Mouse (Mus musculus): ENCODE data around the gene Il6. TPM values are rescaled to one million over a fixed set of nuclear protein-coding genes. Genes with fewer than 3 reads are reported as not detected.
"Not testable (repeated sequence)": the region's sequence is repeated elsewhere in the genome, so short reads cannot be mapped to it uniquely, and the experiment has no call there.

The Il6 gene
- not detected in 2 replicates for total RNA-seq (2021)
- long read RNA-seq = 0 reads

DNA sequence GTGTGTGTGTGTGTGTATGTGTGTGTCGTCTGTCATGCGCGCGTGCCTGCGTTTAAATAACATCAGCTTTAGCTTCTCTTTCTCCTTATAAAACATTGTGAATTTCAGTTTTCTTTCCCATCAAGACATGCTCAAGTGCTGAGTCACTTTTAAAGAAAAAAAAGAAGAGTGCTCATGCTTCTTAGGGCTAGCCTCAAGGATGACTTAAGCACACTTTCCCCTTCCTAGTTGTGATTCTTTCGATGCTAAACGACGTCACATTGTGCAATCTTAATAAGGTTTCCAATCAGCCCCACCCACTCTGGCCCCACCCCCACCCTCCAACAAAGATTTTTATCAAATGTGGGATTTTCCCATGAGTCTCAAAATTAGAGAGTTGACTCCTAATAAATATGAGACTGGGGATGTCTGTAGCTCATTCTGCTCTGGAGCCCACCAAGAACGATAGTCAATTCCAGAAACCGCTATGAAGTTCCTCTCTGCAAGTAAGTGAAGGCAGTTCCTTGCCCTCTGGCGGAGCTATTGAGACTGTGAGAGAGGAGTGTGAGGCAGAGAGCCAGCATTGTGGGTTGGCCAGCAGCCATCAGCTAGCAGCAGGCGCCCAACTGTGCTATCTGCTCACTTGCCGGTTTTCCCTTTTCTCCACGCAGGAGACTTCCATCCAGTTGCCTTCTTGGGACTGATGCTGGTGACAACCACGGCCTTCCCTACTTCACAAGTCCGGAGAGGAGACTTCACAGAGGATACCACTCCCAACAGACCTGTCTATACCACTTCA is at the start of gene Il6:
Gene Il6 (plus strand): TSS at position 389 of the 778 bp plus-strand sequence.
- DNase-seq = peak; percentile 91

DNA sequence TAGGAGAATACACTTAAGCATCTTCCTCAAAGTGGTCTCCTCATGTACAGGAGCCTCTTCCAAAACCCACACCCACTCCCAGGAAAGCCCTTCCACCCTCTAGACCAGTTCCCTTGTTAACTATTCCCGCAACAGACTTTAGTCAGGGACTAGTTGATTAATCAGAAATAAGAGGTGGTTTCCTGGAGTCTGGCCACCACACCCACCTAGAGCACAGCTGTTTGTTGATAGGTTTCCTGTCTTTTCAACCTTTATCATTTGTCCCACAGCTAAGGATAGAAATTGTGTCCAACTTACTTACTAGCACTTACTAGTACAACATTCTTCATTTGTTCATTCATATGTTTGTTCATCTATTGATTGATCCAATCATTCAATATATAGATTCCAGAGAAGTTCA is 49.4 kb upstream of the Il6 start:
- no peak for DNase-seq

DNA sequence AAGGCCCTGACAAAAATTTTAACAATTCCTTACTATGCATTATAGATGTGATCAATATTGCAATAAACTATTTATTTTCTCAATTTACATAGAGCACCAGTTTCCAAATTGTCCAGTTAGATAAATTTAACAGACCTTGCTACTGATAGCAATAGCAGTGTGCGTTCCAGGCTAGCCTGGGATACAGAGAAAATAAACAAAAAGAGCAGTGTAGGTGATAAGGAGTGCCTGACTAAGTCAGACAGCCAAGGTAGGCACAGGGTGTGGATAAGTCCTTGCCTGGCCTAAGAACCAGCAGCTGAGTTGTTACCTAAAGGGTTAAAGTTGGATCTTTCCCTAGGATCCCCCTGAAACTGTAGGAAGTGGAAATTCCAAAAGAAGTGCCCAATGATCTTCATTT is 42.7 kb upstream of the Il6 start:
- no peak for DNase-seq

DNA sequence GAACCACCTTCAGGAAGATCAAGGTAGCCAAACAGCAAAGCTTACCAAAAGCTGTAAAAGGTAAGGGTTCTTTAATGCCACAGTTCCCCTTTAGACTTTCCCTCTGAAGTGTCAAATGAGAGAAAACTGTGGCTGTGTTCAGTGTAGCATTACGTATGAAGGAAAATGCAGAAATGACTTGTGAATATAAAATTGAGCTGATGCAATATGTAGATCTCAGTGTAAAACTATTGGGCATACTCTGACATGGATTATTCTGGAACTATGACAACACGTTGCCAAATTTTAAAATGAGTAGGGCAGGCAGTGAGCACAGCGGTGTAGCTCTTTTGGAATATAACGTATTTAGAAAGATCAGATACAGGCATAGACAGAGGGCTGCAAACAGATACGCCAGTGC is 40.1 kb upstream of the Il6 start:
- DNase-seq = no peak

DNA sequence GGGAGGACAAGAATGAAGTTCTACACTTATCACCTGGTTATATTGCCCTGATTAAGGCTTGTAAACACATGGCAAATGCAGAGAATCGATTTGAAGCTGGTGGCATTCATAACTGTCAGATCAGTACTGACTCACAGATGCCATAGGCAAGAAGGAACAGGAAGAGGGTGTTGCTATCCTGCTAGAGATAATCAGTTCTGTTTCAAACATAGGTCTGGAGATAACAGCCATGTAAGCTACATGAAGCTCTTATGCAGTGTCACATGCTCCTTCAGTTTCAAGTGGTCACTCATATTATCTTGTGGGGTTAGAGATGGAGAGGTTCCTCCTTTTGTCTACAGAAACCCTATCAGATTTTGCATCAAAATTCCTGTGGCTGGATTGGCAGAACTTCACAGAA is 39.4 kb upstream of the Il6 start:
- no peak for DNase-seq

DNA sequence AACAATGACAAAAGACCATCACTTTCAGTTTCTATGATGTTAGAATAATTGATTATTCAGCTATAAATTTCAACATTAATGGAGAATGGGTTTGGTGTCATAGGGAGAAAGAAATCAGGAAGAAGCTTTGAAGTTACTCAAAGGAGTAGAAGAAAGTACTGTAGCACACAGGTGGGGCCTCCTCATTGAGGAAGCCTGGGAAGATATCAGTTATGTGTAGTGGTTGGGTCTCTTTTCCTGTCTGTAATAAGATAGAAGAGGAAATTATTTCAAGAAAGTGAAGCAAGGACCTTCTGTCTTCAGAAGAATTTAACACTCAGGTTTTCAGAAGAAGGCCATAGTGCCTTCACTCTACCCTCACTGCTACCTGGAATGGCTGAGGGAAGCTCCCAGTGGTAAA is 38.8 kb upstream of the Il6 start:
- no peak for DNase-seq

DNA sequence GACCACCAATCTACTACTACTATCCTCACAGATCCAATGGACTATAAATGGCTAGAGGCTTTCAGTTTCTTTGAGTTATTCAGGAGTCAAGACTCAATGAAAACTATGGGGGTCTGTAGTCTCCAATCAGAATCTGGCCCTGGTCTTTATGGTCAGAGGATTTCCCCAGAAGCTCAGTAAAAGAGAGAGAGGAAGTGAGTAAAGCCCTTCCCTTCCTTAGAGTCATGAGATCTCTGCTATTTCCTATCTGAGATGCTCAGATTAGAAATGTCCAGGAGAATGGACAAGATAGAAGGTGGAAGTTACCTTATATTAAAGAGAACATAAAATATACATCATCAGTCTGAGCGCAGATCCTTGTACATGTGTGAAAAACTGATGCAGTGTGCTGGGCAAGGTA is 19.3 kb upstream of the Il6 start:
- DNase-seq = no peak

DNA sequence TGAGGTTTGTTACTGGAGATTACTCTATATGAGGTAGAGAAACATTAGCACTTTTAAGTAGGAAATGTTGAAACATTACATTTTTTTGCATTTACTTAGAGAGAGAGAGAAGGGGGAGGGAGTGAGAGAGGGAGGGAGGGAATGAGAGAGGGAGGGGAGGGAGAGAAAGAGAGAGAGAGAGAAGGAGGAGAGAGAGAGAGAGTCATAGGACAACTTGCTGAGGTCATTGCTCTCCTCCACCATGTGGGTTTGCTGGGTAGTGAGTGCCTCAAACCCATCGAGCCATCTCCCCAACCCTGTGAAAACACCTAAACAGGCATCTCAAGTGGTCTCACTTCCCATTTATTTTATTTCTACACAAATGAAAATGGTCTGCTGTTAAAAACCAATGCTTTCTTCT is 18.6 kb upstream of the Il6 start:
- DNase-seq = no peak

DNA sequence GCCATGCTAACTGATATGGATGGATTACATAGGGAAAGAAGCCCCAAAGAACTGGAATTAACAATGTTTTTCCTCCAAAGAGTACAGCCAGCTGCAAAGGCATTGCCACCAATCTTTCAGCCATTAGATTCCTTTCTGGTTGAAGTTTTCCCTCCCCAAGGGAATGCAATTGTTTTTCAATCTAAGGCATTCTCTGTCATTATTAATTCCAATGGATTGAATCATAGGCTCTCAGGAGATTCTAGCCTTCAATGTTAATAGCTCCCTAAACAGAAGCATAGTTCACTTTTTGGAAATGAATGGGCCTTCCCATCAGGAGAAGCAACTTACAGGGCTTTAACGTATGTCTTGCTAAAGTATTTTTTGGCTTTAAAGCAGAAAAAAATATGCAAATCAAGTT is 15.6 kb upstream of the Il6 start:
- DNase-seq = no peak

DNA sequence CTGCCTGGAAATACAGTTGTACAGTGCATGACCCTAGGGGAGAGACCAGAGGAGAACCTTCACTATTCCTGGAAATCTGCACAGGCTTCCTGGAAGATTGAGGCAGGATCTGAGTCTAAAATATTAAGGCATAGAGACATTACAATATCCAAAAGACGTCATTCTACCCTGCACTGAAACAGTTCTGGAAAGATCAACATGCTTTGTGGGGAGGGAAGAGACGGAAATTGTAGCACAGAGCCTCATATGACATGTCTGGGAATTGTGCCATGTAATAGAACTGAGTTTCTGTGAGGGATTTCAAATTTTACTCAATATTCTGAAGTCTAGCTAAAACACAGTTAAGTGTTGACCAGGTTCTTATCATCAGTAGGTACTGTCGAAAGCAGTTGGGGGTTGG is 12.0 kb upstream of the Il6 start:
- no peak for DNase-seq

DNA sequence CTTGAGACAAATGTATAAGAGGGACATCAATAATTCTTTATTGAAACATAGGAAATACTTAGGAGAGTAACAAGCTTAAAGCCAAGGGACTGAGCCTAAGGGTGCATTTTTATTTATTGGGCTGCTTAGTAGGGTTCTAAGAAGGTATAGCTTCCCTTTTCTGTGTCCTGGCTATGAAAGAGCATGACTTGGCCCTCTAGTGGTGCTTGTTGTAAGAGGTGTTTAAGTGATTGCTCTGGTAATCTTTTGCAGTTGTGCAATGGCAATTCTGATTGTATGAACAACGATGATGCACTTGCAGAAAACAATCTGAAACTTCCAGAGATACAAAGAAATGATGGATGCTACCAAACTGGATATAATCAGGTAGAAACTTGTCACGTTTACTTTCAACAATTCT is 1.7 kb downstream of the Il6 start:
- no peak for DNase-seq

DNA sequence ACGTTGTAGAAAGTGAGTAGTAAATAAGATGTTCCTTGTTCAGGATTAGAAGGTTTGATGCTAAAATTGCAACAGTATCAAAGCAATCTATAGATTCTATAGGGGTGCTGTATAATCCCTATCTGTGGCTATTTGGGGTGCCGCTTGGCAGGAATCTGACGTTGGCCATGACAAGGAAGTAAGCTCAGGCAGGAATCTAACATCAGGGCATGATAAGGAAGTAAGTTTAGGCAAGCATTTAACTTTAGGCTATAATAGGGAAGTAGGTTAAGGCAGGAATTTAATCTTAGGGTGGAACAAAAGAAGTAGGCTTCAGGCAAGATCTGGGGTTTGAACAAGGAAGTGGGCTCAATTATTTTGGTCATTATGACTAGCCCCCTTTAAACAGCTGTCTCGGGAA is 22.9 kb downstream of the Il6 start:
- not testable (repeated sequence) for DNase-seq

DNA sequence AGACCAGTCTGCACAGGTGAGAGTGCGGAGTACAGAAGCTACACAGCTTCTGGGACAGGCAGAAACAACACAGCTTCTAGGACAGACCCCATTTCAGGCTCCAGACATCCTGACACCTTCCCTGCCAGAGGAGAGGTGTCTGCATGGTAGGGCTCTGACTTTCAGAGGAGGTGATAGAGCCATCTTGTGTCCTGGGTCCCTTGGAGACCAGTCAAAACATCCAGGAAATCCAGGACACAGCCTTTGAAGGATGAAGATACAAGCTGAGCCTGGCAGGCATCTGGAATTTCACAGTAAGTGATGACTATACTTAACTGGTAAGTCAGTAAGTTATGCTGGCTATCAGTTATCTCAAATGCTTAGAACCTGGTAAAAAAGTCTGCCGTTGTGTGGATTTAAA is 24.2 kb downstream of the Il6 start:
- DNase-seq = not testable (repeated sequence)

DNA sequence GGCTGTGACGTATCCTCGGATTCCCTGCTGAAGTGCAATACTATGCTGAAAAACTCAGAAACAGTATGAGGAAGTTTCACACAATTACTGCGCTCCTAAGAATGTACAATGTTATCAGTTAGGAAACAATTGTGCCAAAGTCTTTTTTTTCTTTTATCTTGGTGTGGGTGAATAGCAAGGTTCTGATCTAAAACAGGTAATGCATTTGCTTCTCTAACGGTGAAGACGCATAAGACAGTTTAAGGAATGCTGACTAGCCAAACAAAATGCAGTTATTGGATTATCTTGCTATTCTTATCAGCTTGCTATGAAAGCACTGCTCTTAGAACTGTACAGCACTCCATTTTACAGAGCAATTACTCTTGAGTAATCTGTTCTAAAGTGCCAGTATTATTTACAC is 26.4 kb downstream of the Il6 start:
- DNase-seq = not testable (repeated sequence)

DNA sequence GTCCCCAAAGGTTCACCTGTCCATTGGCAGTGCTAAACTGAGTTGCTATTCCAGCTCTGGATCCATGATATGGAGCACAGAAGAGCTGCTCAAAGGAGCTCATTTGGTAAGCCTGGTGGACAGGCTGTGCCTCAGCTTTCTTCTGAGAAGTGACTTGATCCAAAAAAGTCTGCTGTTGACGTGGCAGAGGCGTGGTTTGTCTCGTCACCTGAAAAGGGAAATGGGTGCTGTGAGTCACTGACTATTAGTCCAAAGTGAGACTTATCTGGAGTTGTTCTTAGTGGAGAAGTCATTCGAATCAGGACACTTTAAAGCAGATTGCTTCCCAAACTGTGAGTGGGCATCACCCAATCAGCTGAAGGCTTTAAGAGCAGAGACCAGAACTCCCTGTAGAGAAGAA is 26.9 kb downstream of the Il6 start:
- DNase-seq = not testable (repeated sequence)

DNA sequence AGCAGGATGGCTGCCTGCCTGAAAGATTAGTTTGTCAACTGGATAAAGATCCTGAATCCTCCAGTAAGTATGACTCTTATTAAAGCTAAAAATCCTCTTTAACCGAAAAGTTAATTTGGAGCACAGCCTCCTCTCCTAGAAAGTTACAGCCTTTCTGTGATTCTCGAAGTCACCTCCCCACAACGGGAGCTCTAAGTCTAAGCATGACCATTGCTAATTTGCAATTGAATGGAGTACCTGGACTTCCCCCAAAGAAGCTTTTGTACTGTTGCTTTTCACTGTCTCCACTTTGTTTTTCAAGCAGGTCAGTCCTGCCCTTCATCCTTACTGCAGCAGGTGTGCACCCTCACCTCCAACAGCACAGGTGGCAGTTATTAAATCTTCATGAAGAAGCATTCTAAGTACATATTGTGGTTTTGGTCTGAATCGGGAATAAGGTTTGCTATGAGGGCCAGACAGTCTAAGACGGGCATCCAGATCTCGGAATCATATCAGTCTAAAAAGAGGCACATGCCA is 45.4 kb downstream of the Il6 start:
- no peak for DNase-seq

DNA sequence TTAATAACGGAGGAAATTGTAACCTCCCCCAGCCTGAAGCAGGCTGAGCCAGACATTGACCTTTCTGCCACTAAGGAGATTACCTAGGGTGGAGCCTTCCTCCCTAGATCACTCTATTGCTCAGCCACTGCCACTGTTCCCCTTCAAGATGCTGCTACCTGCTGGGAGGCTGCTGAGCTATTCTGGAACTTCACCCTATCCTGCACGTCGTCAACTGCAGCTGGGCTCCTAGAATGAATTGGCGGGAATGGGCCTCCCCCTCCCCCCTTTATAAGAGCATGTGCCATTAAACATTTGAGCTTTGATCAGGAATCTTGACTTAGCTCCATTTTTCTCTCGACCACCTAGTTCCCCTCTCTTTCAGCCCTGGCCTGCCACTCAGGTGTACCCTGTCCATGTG is 46.7 kb downstream of the Il6 start:
- DNase-seq = not testable (repeated sequence)

DNA sequence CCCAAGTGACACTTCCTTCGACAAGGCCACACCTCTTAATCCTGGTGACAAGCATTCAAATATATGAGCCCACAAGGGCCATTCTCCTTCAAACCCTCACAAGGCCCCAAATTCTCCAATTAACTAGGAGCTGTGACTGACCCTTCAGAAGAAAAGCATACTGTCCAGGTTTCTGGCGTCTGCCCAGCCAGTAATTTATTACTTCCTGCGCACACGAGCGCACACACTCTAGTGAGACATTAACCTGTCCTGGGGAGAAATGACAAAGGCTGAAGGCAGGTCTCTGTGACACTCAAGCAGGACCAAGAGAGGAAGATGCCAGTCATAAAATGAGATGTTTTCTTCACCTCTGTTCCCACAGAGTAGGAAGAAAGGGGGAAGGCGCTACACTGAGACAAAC is 54.8 kb downstream of the Il6 start:
- DNase-seq = no peak

Other genes with a start within 250 kb of the Il6 start
- gene Tyms, start 60.5 kb downstream of the Il6 start, total RNA-seq (2021) = 26.6 and 33.0 TPM in 2 replicates
- gene Garem2, start 92.0 kb downstream of the Il6 start, total RNA-seq (2021) = 0.09 TPM in 1 of 2 replicates, not detected in the other
- gene 3110082J24Rik, start 93.0 kb downstream of the Il6 start, total RNA-seq (2021) = not detected in 2 replicates
- 473 and 483 TPM in 2 replicates for gene Hadha, start 142.0 kb downstream of the Il6 start, total RNA-seq (2021)
- 681 and 777 TPM in 2 replicates for gene Hadhb, start 142.1 kb downstream of the Il6 start, total RNA-seq (2021)
- gene Adgrf3, start 192.6 kb downstream of the Il6 start, total RNA-seq (2021) = not detected in 2 replicates
- 22.6 and 22.7 TPM in 2 replicates for gene Selenoi, start 219.5 kb downstream of the Il6 start, total RNA-seq (2021)

Data from adrenal gland, postnatal 25 days (tissue).